Mouse (Mus musculus) left cerebral cortex, postnatal 14 days (tissue): ENCODE data around the gene Thumpd2. TPM values are rescaled to one million over a fixed set of nuclear protein-coding genes. Genes with fewer than 3 reads are reported as not detected.

ENCODE experiments used
- DNase-seq, 2 experiments: peaks; one replicate each; pipeline ENCODE4 v3.0.0; 2021 to 2022; ENCODE audit warnings: low spot score in 2 of 2, mixed read lengths in 1 of 2
- intact Hi-C: fragments of 180-260 bp; cut with DNase I; formaldehyde crosslinking; loops from one replicate; pipeline ENCODE4 v1.15.1; 2025
- long read RNA-seq, 2 experiments: library from polyadenylated mRNA; stranded (forward); transcript quantifications; one replicate each; pipeline ENCODE4 v2.0.0; 2021
- total RNA-seq, 2 experiments: library from RNA; stranded (reverse); gene quantifications; 2 replicates each; pipeline ENCODE4 v1.2.3; 2021

Thumpd2 gene
- 1 to 10 TPM; 4.2 to 6.1 TPM for total RNA-seq
- long read RNA-seq, experiment 1, transcript Thumpd2-201 (10 exons, 1,833 nt): major isoform, 8 of 12 reads
- long read RNA-seq, experiment 1, partial matches to known transcripts: 0 of 12 reads
- long read RNA-seq, experiment 1, other reads (novel, unspliced or antisense): 4 of 12 reads
- long read RNA-seq, experiment 2, partial matches to known transcripts: 0 of 6 reads
- long read RNA-seq, experiment 2, other reads (novel, unspliced or antisense): 2 of 6 reads

- intact Hi-C loops: no loop called here
- peak; percentile 92 to 94 for DNase-seq
These were observed at the start of gene Thumpd2 for GRCm38 (mm10) chr17:81064979-81065311. Gene Thumpd2 (minus strand): TSS chr17:81065082.

- peak in 1 of 2 experiments; percentile 8 for DNase-seq
- intact Hi-C loops: no loop called here
These were observed 39.4 kb upstream of the Thumpd2 start for GRCm38 (mm10) chr17:81104237-81104636.

- intact Hi-C loops: no loop called here
These were observed 38.0 kb upstream of the Thumpd2 start for GRCm38 (mm10) chr17:81102866-81103265.

GRCm38 (mm10) chr17:81098444-81098843 lies 33.6 kb upstream of the Thumpd2 start:
- intact Hi-C loops: no loop called here

More at GRCm38 (mm10) chr17:81102866-81103265, 38.0 kb upstream of the Thumpd2 start:
- DNase-seq: peak; percentile 14 to 47

GRCm38 (mm10) chr17:81096490-81096889 lies 31.6 kb upstream of the Thumpd2 start:
- intact Hi-C loops: no loop called here
- DNase-seq: no peak

More at GRCm38 (mm10) chr17:81098444-81098843, 33.6 kb upstream of the Thumpd2 start:
- DNase-seq: peak in 1 of 2 experiments; percentile 17

GRCm38 (mm10) chr17:81092794-81093193 lies 27.9 kb upstream of the Thumpd2 start:
- no peak for DNase-seq
- intact Hi-C loops: no loop called here

- intact Hi-C loops: no loop called here
- no peak for DNase-seq
These were observed 24.0 kb upstream of the Thumpd2 start for GRCm38 (mm10) chr17:81088866-81089265.

- DNase-seq: no peak
- intact Hi-C loops: no loop called here
These were observed 22.9 kb upstream of the Thumpd2 start for GRCm38 (mm10) chr17:81087735-81088134.

GRCm38 (mm10) chr17:81064279-81064978 lies 453 bp downstream of the Thumpd2 start:
- intact Hi-C loops: no loop called here
- peak; percentile 21 to 41 for DNase-seq

- DNase-seq: no peak
- intact Hi-C loops: no loop called here
These were observed 1.5 kb downstream of the Thumpd2 start for GRCm38 (mm10) chr17:81063346-81063745.

- intact Hi-C loops: no loop called here
These were observed 2.5 kb downstream of the Thumpd2 start for GRCm38 (mm10) chr17:81062349-81062871.

GRCm38 (mm10) chr17:81056796-81057381 lies 8.0 kb downstream of the Thumpd2 start:
- intact Hi-C loops: no loop called here
- no peak for DNase-seq

More at GRCm38 (mm10) chr17:81062349-81062871, 2.5 kb downstream of the Thumpd2 start:
- no peak for DNase-seq

- intact Hi-C loops: no loop called here
- DNase-seq: no peak
These were observed 8.8 kb downstream of the Thumpd2 start for GRCm38 (mm10) chr17:81056035-81056434.

- no peak for DNase-seq
- intact Hi-C loops: no loop called here
These were observed 9.4 kb downstream of the Thumpd2 start for GRCm38 (mm10) chr17:81055522-81055921.

GRCm38 (mm10) chr17:81053274-81053673 lies 11.6 kb downstream of the Thumpd2 start:
- intact Hi-C loops: no loop called here
- DNase-seq: no peak

GRCm38 (mm10) chr17:81047930-81048564 lies 16.8 kb downstream of the Thumpd2 start:
- intact Hi-C loops: no loop called here
- no peak for DNase-seq

GRCm38 (mm10) chr17:81045525-81046150 lies 19.2 kb downstream of the Thumpd2 start:
- intact Hi-C loops: no loop called here
- DNase-seq: peak; percentile 32 to 38

GRCm38 (mm10) chr17:81045115-81045514 lies 19.8 kb downstream of the Thumpd2 start:
- DNase-seq: no peak

GRCm38 (mm10) chr17:81044356-81044755 lies 20.5 kb downstream of the Thumpd2 start:
- DNase-seq: peak in 1 of 2 experiments; percentile 9
- intact Hi-C loops: no loop called here

More at GRCm38 (mm10) chr17:81045115-81045514, 19.8 kb downstream of the Thumpd2 start:
- intact Hi-C loops: no loop called here
